Mouse (Mus musculus) liver, embryonic 12.5 days (tissue): ENCODE results near the gene Gm10073. TPM values are rescaled to one million over a fixed set of nuclear protein-coding genes. Genes with fewer than 3 reads are reported as not detected.

Source experiments
- ATAC-seq: fragments of 200-750 bp; cut with Nextera tagmentation; 2 replicates; pipeline ENCODE4 v1.8.0; 2017; ENCODE audit warnings: moderate number of reproducible peaks, mild to moderate bottlenecking, moderate library complexity
- H3K27ac ChIP-seq: fragments of 300-500 bp; sonication (generic); 2 replicates; pipeline ENCODE4 v1.5.1; 2016; ENCODE audit warnings: mild to moderate bottlenecking
- H3K27me3 ChIP-seq: fragments of 300-500 bp; sonication (generic); replicated peaks from 2 replicates; pipeline ENCODE4 v1.6.1; 2016; ENCODE audit warnings: mild to moderate bottlenecking, moderate library complexity
- H3K36me3 ChIP-seq: fragments of 300-500 bp; sonication (generic); 2 replicates; pipeline ENCODE4 v1.6.1; 2016; ENCODE audit warnings: mild to moderate bottlenecking, moderate library complexity
- H3K4me1 ChIP-seq: fragments of 300-500 bp; sonication (generic); 2 replicates; pipeline ENCODE4 v1.6.1; 2016
- H3K4me2 ChIP-seq: fragments of 300-500 bp; sonication (generic); 2 replicates; pipeline ENCODE4 v1.6.1; 2016; ENCODE audit warnings: mild to moderate bottlenecking, moderate library complexity
- H3K4me3 ChIP-seq: fragments of 300-500 bp; sonication (generic); 2 replicates; pipeline ENCODE4 v1.5.1; 2016; ENCODE audit warnings: mild to moderate bottlenecking, moderate library complexity
- H3K9ac ChIP-seq: fragments of 300-500 bp; sonication (generic); 2 replicates; pipeline ENCODE4 v1.6.1; 2016; ENCODE audit warnings: mild to moderate bottlenecking, moderate library complexity
- H3K9me3 ChIP-seq: fragments of 300-500 bp; sonication (generic); replicated peaks from 2 replicates; pipeline ENCODE4 v1.6.1; 2016; ENCODE audit warnings: mild to moderate bottlenecking, moderate library complexity
- WGBS: fragments of 180-500 bp; shearing (Covaris S2); methylation state at CpG from one replicate; pipeline ENCODE4 v1.1.7; 2016; ENCODE audit not compliant: insufficient replicate concordance; 5-methylcytosine and 5-hydroxymethylcytosine counted together
- polyA plus RNA-seq: library from polyadenylated mRNA; unstranded; fragments of >200 nt; fragmentation: Nextera tagmentation; extraction: Ambion mirVana; gene quantifications from 2 replicates; pipeline ENCODE4 v1.2.1, GENCODE M21; 2016

The Gm10073 gene
- polyA plus RNA-seq, 1 experiment from 2014 or later, result 7.1 TPM

DNA sequence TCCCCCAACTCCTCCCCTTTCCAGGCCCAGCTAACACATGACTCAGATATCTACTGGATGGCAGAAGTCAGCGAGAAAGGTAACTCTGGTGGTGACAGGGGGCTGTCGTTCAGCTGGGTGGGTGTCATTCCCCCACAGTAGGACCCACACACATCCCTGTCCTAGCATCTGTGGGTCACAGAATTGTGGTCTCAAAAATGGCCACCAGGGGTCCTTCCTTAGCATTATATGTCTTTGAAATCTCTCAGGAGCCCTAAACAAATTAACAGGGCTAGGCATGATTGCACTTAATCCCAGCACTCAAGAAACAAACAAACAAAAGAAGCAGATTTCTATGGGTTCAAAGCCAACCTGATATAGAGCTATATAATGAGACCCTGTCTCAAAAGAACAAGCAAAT is 28.1 kb downstream of the Gm10073 start:
- no peak overlapping the region for H3K27ac ChIP-seq
- no peaks in the 10 kb centered on the region for H3K4me1 ChIP-seq
- H3K4me2 ChIP-seq, result no peak overlapping the region
- ATAC-seq, result no peak
- no peak overlapping the region for H3K4me3 ChIP-seq
- 51% methylated on average over 2 of the region's 2 CpGs for WGBS
- H3K27me3 ChIP-seq, result no peaks in the 10 kb centered on the region
- no peak overlapping the region for H3K9ac ChIP-seq
- H3K9me3 ChIP-seq, result no peaks in the 10 kb centered on the region
- peaks cover 5% of the 10 kb centered on the region; the same call in 1 of the 2 replicates for H3K36me3 ChIP-seq

- Histone ChIP-seq H3K4me1 (no peaks in the 10 kb centered on the region), H3K9me3 (no peaks in the 10 kb centered on the region), H3K27me3 (no peaks in the 10 kb centered on the region), H3K9ac (no peak overlapping the region), H3K36me3 (peaks cover 5% of the 10 kb centered on the region; the same call in 1 of the 2 replicates), H3K27ac (no peak overlapping the region), H3K4me2 (no peak overlapping the region), H3K4me3 (no peak overlapping the region)
- WGBS, result 67% methylated on average over 8 of the region's 8 CpGs
- no peak for ATAC-seq
These were observed 30.2 kb downstream of the Gm10073 start for GRCm38 (mm10) chr8:106543043-106543442.

DNA sequence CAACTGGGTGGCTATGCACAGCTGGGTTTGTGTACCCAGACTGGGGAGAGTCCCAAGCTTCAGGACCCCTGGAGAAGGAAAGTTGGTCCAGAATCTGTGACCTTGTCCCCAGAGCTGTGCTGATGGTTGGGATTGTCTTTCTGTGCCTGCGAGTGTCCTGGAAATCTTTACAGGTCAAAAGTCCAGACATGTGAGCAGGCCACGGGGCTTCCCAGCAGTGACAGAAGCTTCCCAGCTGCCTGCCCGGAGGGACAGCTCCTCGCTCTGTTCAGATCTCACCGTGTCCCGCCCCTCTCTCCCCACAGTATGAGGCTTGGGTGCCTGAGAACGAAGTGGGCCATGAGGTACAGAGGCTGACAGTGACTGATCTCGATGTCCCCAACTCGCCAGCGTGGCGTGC is 32.3 kb downstream of the Gm10073 start:
- Histone ChIP-seq H3K4me3 (no peak overlapping the region), H3K27ac (no peak overlapping the region), H3K36me3 (peaks cover 5% of the 10 kb centered on the region; the same call in 1 of the 2 replicates), H3K4me1 (no peaks in the 10 kb centered on the region), H3K9me3 (no peaks in the 10 kb centered on the region), H3K4me2 (no peak overlapping the region), H3K9ac (no peak overlapping the region), H3K27me3 (no peaks in the 10 kb centered on the region)
- 58% methylated on average over 11 of the region's 11 CpGs for WGBS
- no peak for ATAC-seq

DNA sequence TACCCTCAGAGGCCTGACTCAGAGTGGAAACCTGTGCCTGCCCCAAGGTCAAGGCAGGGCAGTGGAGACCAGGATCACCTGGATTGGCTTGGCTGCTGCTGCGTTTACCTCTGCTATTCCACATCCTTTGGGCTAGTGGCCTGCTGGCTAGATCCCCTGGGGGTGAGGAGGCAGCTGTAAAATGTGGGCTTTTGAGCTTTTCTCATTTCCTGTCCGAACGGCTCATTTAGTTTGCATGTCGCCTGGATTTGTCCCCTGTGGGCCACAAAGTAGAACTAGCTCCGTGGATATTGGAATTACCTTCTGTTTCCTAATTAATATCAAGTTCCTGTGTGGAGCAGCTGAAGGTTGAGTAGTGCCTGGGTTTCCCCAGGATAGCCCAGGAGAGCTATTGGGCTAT is 34.1 kb downstream of the Gm10073 start:
- no peaks in the 10 kb centered on the region for H3K4me1 ChIP-seq
- H3K4me3 ChIP-seq, result no peak overlapping the region
- H3K4me2 ChIP-seq, result no peak overlapping the region
- H3K27me3 ChIP-seq, result no peaks in the 10 kb centered on the region
- no peak overlapping the region for H3K9ac ChIP-seq
- no peaks in the 10 kb centered on the region for H3K9me3 ChIP-seq
- peaks cover 5% of the 10 kb centered on the region; the same call in 1 of the 2 replicates for H3K36me3 ChIP-seq
- no peak for ATAC-seq
- WGBS, result 55% methylated on average over 5 of the region's 5 CpGs
- H3K27ac ChIP-seq, result no peak overlapping the region

DNA sequence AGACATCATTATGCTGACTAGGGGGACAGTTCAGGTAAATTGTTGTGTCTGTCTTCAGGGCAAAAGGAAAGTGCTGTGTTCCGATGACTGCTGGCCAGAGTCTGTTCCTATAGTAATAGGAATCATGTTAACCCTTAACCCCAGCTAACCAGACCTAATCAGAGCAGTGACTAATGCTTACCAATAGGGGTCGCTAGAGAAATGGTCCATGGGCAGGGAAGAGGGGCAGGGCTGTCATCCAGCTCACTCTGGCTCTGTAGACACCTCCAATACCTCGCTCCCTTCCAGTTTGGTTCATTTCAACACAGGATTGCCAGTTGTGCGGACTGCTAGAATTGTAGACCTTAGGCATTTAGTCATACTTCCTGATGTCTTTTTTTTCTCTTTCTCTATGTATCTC is 37.8 kb downstream of the Gm10073 start:
- no peak overlapping the region for H3K9ac ChIP-seq
- H3K4me3 ChIP-seq, result no peak overlapping the region
- H3K9me3 ChIP-seq, result no peaks in the 10 kb centered on the region
- no peaks in the 10 kb centered on the region for H3K27me3 ChIP-seq
- 53% methylated on average over 4 of the region's 4 CpGs for WGBS
- no peaks in the 10 kb centered on the region for H3K4me1 ChIP-seq
- H3K27ac ChIP-seq, result no peak overlapping the region
- H3K4me2 ChIP-seq, result no peak overlapping the region
- no peak for ATAC-seq
- H3K36me3 ChIP-seq, result no peaks in the 10 kb centered on the region; the same call in 1 of the 2 replicates

DNA sequence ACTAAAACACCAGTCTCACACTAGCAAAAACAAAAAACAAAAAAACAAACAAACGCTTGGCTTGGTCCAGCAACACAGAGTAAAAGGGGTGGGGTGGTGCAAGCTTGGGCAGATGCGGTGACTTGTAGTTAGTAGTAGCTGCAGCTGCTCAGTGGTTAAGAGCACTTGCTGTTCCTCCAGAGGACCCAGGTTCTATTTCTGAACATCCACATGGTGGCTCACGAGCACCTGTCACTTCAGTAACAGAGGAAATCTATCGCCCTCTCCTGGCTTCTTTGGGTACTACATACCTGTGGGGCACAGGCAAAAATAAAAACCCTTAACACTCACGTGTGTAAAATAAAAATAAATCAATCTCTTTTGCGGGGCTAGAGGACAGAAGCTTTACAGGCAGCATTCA is 38.8 kb downstream of the Gm10073 start:
- WGBS, result 37% methylated on average over 6 of the region's 6 CpGs
- H3K9me3 ChIP-seq, result no peaks in the 10 kb centered on the region
- H3K27me3 ChIP-seq, result no peaks in the 10 kb centered on the region
- no peak overlapping the region for H3K4me2 ChIP-seq
- ATAC-seq, result no peak
- H3K36me3 ChIP-seq, result peaks cover 4% of the 10 kb centered on the region; the same call in 1 of the 2 replicates
- H3K9ac ChIP-seq, result no peak overlapping the region
- no peak overlapping the region for H3K27ac ChIP-seq
- H3K4me3 ChIP-seq, result no peak overlapping the region
- H3K4me1 ChIP-seq, result no peaks in the 10 kb centered on the region

DNA sequence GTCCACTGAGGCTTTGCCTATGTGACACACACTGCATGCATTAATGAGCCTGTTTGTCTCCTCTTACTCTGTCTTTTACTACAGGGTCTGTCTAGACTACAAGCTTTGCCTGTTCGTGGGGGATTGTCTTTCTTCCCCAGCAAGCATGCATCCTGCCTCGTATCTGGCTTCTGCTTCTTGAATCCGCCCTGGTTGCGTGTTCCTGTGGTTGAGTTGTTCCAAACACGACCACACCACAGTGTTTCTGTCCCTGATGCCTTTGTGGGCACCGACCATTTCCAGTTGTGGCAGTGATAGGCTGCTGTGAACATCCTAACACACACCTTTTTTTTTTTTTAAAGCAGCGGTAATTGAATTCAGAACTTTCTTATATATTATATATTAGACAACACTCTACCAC is 39.6 kb downstream of the Gm10073 start:
- WGBS, result 49% methylated on average over 7 of the region's 7 CpGs
- Histone ChIP-seq H3K27me3 (no peaks in the 10 kb centered on the region), H3K4me3 (no peak overlapping the region), H3K9me3 (no peaks in the 10 kb centered on the region), H3K9ac (no peak overlapping the region), H3K36me3 (peaks cover 4% of the 10 kb centered on the region; the same call in 1 of the 2 replicates), H3K27ac (no peak overlapping the region), H3K4me2 (no peak overlapping the region), H3K4me1 (no peaks in the 10 kb centered on the region)
- no peak for ATAC-seq

GRCm38 (mm10) chr8:106530566-106530965 is 42.7 kb downstream of the Gm10073 start:
- Histone ChIP-seq H3K4me1 (no peaks in the 10 kb centered on the region), H3K36me3 (0 out of 2 replicates have a peak, but pooled peaks cover 4% of the 10 kb centered on the region), H3K4me3 (no peak overlapping the region), H3K4me2 (no peak overlapping the region), H3K9ac (no peak overlapping the region), H3K27me3 (no peaks in the 10 kb centered on the region), H3K9me3 (no peaks in the 10 kb centered on the region), H3K27ac (no peak overlapping the region)
- 52% methylated on average over 4 of the region's 4 CpGs for WGBS
- no peak for ATAC-seq

GRCm38 (mm10) chr8:106529885-106530482 is 43.3 kb downstream of the Gm10073 start:
- Histone ChIP-seq H3K4me2 (no peak overlapping the region), H3K27me3 (no peaks in the 10 kb centered on the region), H3K36me3 (0 out of 2 replicates have a peak, but pooled peaks cover 4% of the 10 kb centered on the region), H3K4me3 (no peak overlapping the region), H3K9me3 (no peaks in the 10 kb centered on the region), H3K9ac (no peak overlapping the region), H3K4me1 (no peaks in the 10 kb centered on the region), H3K27ac (no peak overlapping the region)
- ATAC-seq, result no peak
- WGBS, result 74% methylated on average over 10 of the region's 10 CpGs

GRCm38 (mm10) chr8:106528596-106529249 is 44.5 kb downstream of the Gm10073 start:
- 66% methylated on average over 9 of the region's 9 CpGs for WGBS

DNA sequence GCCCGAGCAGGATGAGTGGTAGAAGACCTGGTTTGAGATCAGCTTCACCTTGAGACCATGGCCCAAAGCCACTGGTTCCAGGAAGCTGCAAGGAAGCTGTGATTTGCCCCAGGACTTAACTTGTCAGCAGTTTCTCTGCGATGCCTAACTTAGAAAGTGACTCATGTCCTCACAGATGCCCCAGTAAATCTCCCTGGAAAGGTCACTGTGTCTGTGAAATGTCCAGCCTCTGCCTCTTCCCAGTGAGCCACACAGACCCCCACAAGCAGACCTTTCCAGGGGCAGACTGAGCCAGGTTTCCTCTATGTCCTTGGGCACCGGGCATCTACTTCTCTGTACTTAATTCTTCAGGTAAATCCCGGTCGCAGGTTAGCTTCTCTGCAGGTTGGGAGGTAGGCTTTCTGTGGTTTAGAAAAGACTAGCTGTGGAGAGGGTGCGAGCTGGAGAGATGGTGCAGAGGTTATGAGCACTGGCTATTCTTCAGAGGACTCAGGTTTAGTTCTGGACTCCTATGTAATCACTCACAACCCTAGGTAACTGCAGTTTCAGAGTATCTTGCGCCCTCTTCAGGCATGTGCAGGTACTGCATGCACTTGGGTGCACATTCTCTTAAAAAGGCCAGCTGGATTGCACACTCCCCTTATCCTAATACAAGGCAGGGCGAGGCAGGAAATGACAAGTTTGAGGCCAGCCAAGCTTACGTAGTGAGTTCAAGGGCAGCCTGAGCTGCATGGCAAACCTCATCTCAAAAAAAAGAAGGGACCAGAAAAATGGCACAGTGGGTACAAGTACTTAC is 45.8 kb downstream of the Gm10073 start:
- H3K4me2 ChIP-seq, result no peak overlapping the region
- no peaks in the 10 kb centered on the region for H3K4me1 ChIP-seq
- H3K27me3 ChIP-seq, result no peaks in the 10 kb centered on the region
- 70% methylated on average over 9 of the region's 9 CpGs for WGBS
- no peak for ATAC-seq
- no peak overlapping the region for H3K27ac ChIP-seq
- no peak overlapping the region for H3K4me3 ChIP-seq
- 0 out of 2 replicates have a peak, but pooled peaks cover 4% of the 10 kb centered on the region for H3K36me3 ChIP-seq
- no peak overlapping the region for H3K9ac ChIP-seq
- H3K9me3 ChIP-seq, result no peaks in the 10 kb centered on the region

More at GRCm38 (mm10) chr8:106528596-106529249, 44.5 kb downstream of the Gm10073 start:
- H3K9ac ChIP-seq, result no peak overlapping the region
- no peaks in the 10 kb centered on the region for H3K27me3 ChIP-seq
- H3K36me3 ChIP-seq, result 0 out of 2 replicates have a peak, but pooled peaks cover 4% of the 10 kb centered on the region
- ATAC-seq, result no peak
- no peak overlapping the region for H3K4me2 ChIP-seq
- H3K9me3 ChIP-seq, result no peaks in the 10 kb centered on the region
- no peak overlapping the region for H3K4me3 ChIP-seq
- no peaks in the 10 kb centered on the region for H3K4me1 ChIP-seq
- H3K27ac ChIP-seq, result no peak overlapping the region

GRCm38 (mm10) chr8:106526725-106527124 is 46.5 kb downstream of the Gm10073 start:
- Histone ChIP-seq H3K4me3 (no peak overlapping the region), H3K9ac (no peak overlapping the region), H3K27ac (no peak overlapping the region), H3K36me3 (0 out of 2 replicates have a peak, but pooled peaks cover 4% of the 10 kb centered on the region), H3K9me3 (no peaks in the 10 kb centered on the region), H3K4me2 (no peak overlapping the region), H3K27me3 (no peaks in the 10 kb centered on the region), H3K4me1 (no peaks in the 10 kb centered on the region)
- WGBS, result 43% methylated on average over 6 of the region's 6 CpGs
- ATAC-seq, result no peak
